Mouse (Mus musculus) MEL (cell line): ENCODE measurements around the gene Ube2j1.

Source experiments
- CTCF ChIP-seq, 3 experiments: IDR thresholded peaks in 2 of 3; conservative IDR thresholded peaks in 1 of 3; 2 replicates each; pipeline ENCODE4 v1.5.1; 2011 to 2012; ENCODE audit warnings: low read length in 3 of 3, low read depth in 2 of 3, mild to moderate bottlenecking in 2 of 3, improper control_type of control experiment in 1 of 3, inconsistent platforms in 1 of 3, mixed read lengths in 1 of 3, moderate library complexity in 1 of 3; ENCODE audit not compliant: control insufficient read depth in 1 of 3, insufficient read depth in 1 of 3, poor library complexity in 1 of 3, severe bottlenecking in 1 of 3
- E2F4 ChIP-seq: IDR thresholded peaks from 2 replicates; pipeline ENCODE4 v1.6.1; 2011; ENCODE audit warnings: low read depth, low read length, improper control_type of control experiment, borderline replicate concordance
- EP300 ChIP-seq, 2 experiments: IDR thresholded peaks; 2 replicates each; pipeline ENCODE4 v1.6.1; 2011; ENCODE audit warnings: improper control_type of control experiment in 2 of 2, low read length in 2 of 2, low read depth in 1 of 2, mild to moderate bottlenecking in 1 of 2
- HCFC1 ChIP-seq: IDR thresholded peaks from 2 replicates; pipeline ENCODE4 v1.6.1; 2012; ENCODE audit warnings: low read depth, mild to moderate bottlenecking, inconsistent platforms, low read length, improper control_type of control experiment, moderate library complexity
- MAX ChIP-seq: IDR thresholded peaks from 2 replicates; pipeline ENCODE4 v1.6.1; 2011; ENCODE audit warnings: low read length, improper control_type of control experiment
- TBP ChIP-seq: IDR thresholded peaks from 2 replicates; pipeline ENCODE4 v1.8.0; 2011; ENCODE audit warnings: low read depth, low read length, improper control_type of control experiment

DNA sequence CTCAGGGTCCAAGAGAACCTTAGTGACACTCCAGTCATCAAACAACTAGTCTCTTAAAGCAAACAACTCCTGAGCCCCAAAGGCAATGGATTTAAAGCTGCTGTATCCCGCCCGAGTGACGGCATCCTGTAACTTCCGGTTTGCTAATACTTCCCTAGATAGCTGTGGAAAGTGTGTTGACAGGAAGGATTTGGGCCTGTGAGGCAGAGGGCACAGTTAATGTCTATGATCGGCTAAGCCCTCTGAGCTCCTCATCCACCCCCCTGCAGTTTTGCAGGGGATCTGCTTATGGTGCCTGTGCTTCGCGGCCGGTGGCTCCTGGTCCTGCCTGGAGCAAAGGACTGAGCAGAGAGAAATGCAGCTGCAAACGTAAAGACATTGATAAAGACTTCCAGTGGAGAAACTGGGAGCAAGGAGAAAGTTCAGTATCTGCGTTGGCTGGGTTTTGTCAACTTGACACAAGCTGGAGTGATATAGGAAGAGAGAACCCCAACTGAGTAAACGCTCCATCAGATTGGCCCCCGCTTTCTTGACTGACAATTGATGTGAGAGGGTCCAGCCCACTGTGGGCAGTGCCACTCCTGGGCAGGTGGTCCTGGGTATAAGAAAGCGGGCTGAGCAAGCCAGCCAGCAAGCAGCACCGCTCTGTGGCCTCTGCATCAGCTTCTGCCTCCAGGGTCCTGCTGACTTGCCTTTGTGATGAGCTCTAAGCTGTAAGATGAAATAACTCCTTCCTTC, 35.2 kb downstream of the Ube2j1 start:
- TF ChIP-seq CTCF (IDR thresholded peaks at IDR 0.05 in 2 of 3, conservative IDR thresholded peaks at IDR 0.05 in 1 of 3; ENCODE audit: control insufficient read depth in 1 of 3, insufficient read depth in 1 of 3, low read depth in 2 of 3, low read length in 3 of 3, poor library complexity in 1 of 3, severe bottlenecking in 1 of 3) = no peak
- TF ChIP-seq TBP = no peak
- no peak for TF ChIP-seq MAX
- no peak for TF ChIP-seq HCFC1
- no peak for TF ChIP-seq E2F4
- TF ChIP-seq EP300 (IDR thresholded peaks at IDR 0.05; ENCODE audit: low read depth in 1 of 2, low read length in 2 of 2) = no peak
